Mouse (Mus musculus) liver, adult 2 months (tissue): ENCODE data around the gene Itpr2. TPM values are rescaled to one million over a fixed set of nuclear protein-coding genes. Genes with fewer than 3 reads are reported as not detected.

Experiments
- DNase-seq: peaks from one replicate; pipeline ENCODE4 v3.0.0-alpha.2; 2011; ENCODE audit warnings: low read depth, low spot score; ENCODE audit errors: extremely low read depth
- H3K27ac ChIP-seq: fragments of 200-500 bp; replicated peaks from 2 replicates; pipeline ENCODE4 v1.5.1; 2012; ENCODE audit warnings: low read depth, mild to moderate bottlenecking, control low read depth, inconsistent platforms, low read length; ENCODE audit not compliant: insufficient read depth
- H3K27me3 ChIP-seq: fragments of 200-500 bp; 2 replicates; pipeline ENCODE4 v1.6.1; 2012; ENCODE audit warnings: mild to moderate bottlenecking, moderate library complexity, low read length, inconsistent platforms; ENCODE audit not compliant: control insufficient read depth, insufficient read depth
- H3K36me3 ChIP-seq: fragments of 200-500 bp; 2 replicates; pipeline ENCODE4 v1.6.1; 2012; ENCODE audit warnings: low read length, inconsistent platforms; ENCODE audit not compliant: control insufficient read depth, insufficient read depth
- H3K4me1 ChIP-seq: fragments of 200-500 bp; 2 replicates; pipeline ENCODE4 v1.6.1; 2011; ENCODE audit warnings: low read length; ENCODE audit not compliant: control insufficient read depth, insufficient read depth
- H3K4me3 ChIP-seq: fragments of 200-500 bp; 2 replicates; pipeline ENCODE4 v1.5.1; 2011; ENCODE audit warnings: low read depth, mild to moderate bottlenecking, control low read depth, low read length, moderate library complexity; ENCODE audit not compliant: insufficient read depth
- H3K79me2 ChIP-seq: fragments of 200-500 bp; 2 replicates; pipeline ENCODE4 v1.6.1; 2012; ENCODE audit warnings: inconsistent platforms, mild to moderate bottlenecking, low read length, moderate library complexity; ENCODE audit not compliant: control insufficient read depth, insufficient read depth
- H3K9ac ChIP-seq: fragments of 200-500 bp; 2 replicates; pipeline ENCODE4 v1.6.1; 2012; ENCODE audit warnings: low read depth, mild to moderate bottlenecking, control low read depth, inconsistent platforms, low read length
- CTCF ChIP-seq: fragments of 200-500 bp; IDR thresholded peaks from 2 replicates; pipeline ENCODE4 v1.5.1; 2011; ENCODE audit warnings: low read depth, low read length, control low read depth
- POLR2A ChIP-seq: fragments of 200-500 bp; IDR thresholded peaks from 2 replicates; pipeline ENCODE4 v1.6.1; 2011; ENCODE audit warnings: low read length, control low read depth; ENCODE audit not compliant: insufficient read depth; ENCODE audit errors: extremely low read depth
- WGBS: fragments of 180-500 bp; shearing (Covaris S2); methylation state at CpG from one replicate; pipeline ENCODE4 v1.1.7; 2018; 5-methylcytosine and 5-hydroxymethylcytosine counted together
- polyA plus RNA-seq: library from polyadenylated mRNA; depleted of rRNA; stranded (reverse); fragments of >200 nt; gene quantifications from 2 replicates; pipeline ENCODE4 v1.2.3, GENCODE M21; 2012
- total RNA-seq: library from RNA; depleted of rRNA; stranded (reverse); fragments of >200 nt; gene quantifications from 2 replicates; pipeline ENCODE4 v1.2.3, GENCODE M21; 2014

Gene Itpr2
- total and polyA plus RNA-seq, 2 experiments, result 9.5 to 22.9 TPM

DNA sequence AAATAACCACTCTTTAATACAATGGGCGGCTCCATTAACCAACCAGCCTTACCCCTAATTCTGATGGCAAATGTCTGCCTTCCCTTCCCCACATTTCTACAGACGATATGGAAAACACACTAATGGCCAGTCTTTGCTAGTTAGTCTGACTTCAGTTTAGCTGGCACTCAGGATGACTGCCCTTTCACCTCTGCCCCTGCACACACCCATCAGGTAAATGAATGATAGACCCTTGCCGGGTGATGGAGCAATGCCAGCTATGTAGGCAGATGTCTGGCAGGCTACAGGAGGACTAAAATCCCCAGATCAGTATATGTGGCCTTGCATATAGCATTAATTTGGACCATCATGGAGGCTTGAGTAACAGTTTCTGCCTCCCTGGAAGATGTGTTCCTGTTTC, 168.5 kb downstream of the Itpr2 start:
- Histone ChIP-seq H3K36me3 (peaks cover 7% of the 10 kb centered on the region), H3K9ac (no peak overlapping the region), H3K27ac (peak overlapping the region; percentile 53), H3K27me3 (no peaks in the 10 kb centered on the region), H3K4me3 (no peak overlapping the region), H3K4me1 (peaks cover 18% of the 10 kb centered on the region), H3K79me2 (no peaks in the 10 kb centered on the region)
- 43% methylated on average over 3 of the region's 3 CpGs for WGBS
- peak; percentile 85 for DNase-seq
- TF ChIP-seq POLR2A (no peak), CTCF (no peak)

DNA sequence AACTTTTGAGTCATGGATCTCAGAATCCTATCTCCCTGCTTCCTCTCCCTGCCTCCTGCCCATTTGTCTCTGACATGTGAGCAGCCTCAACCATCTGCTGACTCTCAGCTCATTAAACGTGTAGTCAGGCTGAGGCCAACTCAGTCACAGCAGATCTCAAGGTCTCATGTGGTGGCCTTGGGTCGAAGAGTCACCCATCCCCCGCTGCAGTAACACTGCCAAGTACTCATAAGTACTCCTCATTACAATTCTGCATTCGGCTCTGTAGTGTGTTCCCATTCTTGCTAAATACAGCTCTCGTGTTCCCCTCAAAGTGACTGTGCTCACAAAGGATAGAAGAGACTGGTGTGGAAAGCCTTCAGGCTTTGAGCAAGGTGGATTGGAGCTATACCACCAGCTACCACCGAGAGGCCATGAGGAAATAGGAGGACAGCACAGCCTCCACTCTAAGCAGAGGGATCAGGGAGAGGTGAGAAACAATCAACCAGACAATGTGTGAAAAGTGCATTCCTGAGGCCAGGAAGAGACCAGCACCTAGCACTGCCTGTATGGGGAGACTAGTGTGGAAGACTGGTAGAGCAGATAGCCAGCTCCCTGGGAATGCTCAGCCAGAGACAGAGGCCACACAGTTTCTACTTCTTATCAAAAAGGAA, 170.9 kb downstream of the Itpr2 start:
- DNase-seq, result peak; percentile 57
- no peaks in the 10 kb centered on the region for H3K79me2 ChIP-seq
- H3K4me3 ChIP-seq, result no peak overlapping the region
- H3K36me3 ChIP-seq, result peaks cover 12% of the 10 kb centered on the region
- no peaks in the 10 kb centered on the region for H3K27me3 ChIP-seq
- WGBS, result 37% methylated on average over 6 of the region's 6 CpGs
- H3K9ac ChIP-seq, result no peak overlapping the region
- peaks cover 18% of the 10 kb centered on the region for H3K4me1 ChIP-seq
- no peak overlapping the region for H3K27ac ChIP-seq
- no peak for TF ChIP-seq POLR2A
- TF ChIP-seq CTCF, result no peak

DNA sequence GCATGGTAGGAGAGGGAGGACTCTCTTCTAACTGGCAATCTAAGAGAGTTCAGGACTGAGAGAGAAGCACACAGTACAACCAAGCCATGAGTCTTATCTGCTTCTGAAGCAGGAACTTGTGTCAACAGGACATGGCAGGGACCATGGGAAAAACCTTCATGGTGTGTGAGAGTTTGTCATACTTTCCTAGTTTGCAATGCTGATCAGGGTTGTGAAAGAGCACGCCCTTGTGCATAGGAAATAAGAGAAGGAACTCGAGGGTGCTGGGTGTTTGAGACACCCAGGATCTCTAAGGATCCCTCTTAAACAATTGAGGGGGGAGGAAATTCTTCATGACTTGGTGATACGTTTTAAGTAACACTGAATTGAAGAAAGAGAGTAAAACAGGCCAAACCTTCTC, 172.9 kb downstream of the Itpr2 start:
- Histone ChIP-seq H3K4me1 (peaks cover 16% of the 10 kb centered on the region), H3K27me3 (no peaks in the 10 kb centered on the region), H3K79me2 (no peaks in the 10 kb centered on the region), H3K4me3 (no peak overlapping the region), H3K27ac (no peak overlapping the region), H3K9ac (no peak overlapping the region), H3K36me3 (peaks cover 11% of the 10 kb centered on the region)
- no peak for DNase-seq
- 78% methylated on average over 3 of the region's 3 CpGs for WGBS
- TF ChIP-seq CTCF (no peak), POLR2A (no peak)

DNA sequence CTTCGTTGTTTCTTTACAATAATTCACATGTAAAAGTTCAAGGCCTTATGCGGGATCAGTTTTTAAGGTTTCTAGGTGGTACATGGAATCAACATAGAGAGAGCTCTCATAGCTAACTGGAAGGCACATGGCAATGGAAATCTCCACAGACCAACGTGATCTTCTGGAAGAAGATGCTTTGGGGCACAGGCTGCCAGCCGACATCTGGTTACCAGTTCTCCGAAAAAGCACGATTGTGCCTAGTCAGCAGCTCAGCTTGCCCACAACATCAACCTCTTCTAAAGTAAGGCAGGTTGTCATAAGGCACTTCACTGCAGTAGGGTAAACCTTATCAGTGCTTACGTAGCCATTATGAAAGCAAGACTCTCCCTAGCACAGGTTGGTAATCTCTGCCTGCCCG, 175.4 kb downstream of the Itpr2 start:
- WGBS, result 95% methylated on average over 8 of the region's 8 CpGs
- DNase-seq, result no peak
- H3K4me1 ChIP-seq, result peaks cover 9% of the 10 kb centered on the region
- H3K79me2 ChIP-seq, result no peaks in the 10 kb centered on the region
- H3K36me3 ChIP-seq, result peaks cover 24% of the 10 kb centered on the region
- TF ChIP-seq POLR2A (no peak), CTCF (no peak)
- H3K27ac ChIP-seq, result no peak overlapping the region
- no peak overlapping the region for H3K9ac ChIP-seq
- no peaks in the 10 kb centered on the region for H3K27me3 ChIP-seq
- H3K4me3 ChIP-seq, result no peak overlapping the region

DNA sequence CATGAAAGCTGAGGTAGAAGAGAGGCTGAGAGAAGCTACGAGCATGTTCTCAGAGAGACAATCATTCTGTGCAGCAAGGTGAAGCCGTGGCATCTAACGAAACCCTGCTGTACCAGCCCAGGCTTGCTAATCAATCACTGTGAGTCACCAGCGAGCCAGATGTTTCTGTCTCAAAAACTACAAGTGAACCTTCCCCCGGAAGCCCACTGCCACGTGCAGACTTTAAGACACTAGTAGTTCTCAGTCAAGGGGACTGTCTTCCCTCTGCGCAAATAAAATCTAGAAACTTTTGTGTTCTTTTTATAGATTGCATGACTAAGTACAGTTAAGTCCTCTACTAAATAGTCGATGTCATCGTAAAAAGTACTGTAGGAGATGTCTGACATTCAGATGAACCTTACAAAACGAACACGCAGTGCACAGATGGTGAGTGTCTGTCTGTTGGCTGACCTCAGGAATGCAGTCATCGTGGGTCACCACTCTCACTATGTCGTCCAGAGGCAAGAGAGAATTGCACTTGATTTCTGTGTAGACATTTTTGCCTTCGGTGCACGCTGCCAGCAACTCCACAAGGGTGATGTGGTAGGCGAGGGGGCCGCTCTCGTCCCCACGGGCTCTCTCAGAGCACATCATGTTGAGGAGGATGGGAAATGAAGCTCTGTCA, 177.3 kb downstream of the Itpr2 start:
- H3K79me2 ChIP-seq, result no peaks in the 10 kb centered on the region
- no peak for DNase-seq
- H3K27ac ChIP-seq, result no peak overlapping the region
- TF ChIP-seq POLR2A (no peak), CTCF (no peak)
- H3K4me1 ChIP-seq, result no peaks in the 10 kb centered on the region
- no peak overlapping the region for H3K4me3 ChIP-seq
- WGBS, result 84% methylated on average over 19 of the region's 19 CpGs
- H3K36me3 ChIP-seq, result peaks cover 35% of the 10 kb centered on the region
- no peaks in the 10 kb centered on the region for H3K27me3 ChIP-seq
- no peak overlapping the region for H3K9ac ChIP-seq

DNA sequence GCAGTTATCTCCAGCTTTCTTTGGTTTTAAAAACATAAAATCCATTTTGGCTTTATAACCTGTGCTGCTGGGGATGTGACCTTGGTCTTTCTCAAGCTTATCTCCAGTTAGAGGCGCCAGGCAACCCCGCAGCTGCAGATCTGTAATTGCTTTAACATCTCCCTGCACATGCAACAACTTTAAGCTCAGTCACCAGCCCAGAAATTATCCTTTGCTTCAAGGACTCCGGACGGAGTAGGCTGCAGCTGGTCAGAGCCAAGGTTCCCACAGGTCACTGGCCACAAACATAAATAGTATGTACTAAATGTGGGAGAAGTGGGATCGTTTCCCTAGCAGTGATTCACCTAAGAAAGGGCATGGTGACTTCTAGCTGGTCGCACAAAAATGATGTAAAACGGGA, 179.5 kb downstream of the Itpr2 start:
- Histone ChIP-seq H3K27me3 (no peaks in the 10 kb centered on the region), H3K27ac (no peak overlapping the region), H3K9ac (no peak overlapping the region), H3K4me3 (no peak overlapping the region), H3K36me3 (peaks cover 30% of the 10 kb centered on the region), H3K4me1 (no peaks in the 10 kb centered on the region), H3K79me2 (no peaks in the 10 kb centered on the region)
- WGBS, result 78% methylated on average over 7 of the region's 7 CpGs
- no peak for TF ChIP-seq CTCF
- no peak for TF ChIP-seq POLR2A
- DNase-seq, result no peak
